ENCODE assay signal across 11 mouse cellular contexts in the genomic region with DNA sequence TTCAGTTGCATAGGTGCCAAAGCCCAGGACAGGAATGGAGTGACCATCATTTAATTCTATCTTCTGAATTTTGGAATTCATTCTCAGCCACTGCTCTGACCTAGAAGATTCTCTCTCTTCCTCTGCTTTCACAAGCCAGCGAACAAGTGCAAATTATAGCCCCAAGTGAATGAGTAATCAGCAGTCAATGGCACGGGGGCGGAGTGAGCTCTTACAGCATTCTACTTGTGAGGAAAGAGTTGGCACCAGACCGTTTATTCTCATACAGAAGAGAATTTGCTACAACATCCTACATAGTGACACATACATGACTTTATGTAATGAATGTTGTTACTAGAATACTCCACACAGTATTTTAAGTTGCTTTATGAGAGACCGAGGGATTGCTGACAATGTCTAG. TPM values are rescaled to one million over a fixed set of nuclear protein-coding genes. Genes with fewer than 3 reads are reported as not detected.
DNase-seq lines count a peak whose midpoint lies in the region; TF ChIP-seq lines count a peak whose summit lies in the region.
"Had no signal": no experiment of that assay in that cellular context is flagged by ENCODE, and none has a peak within 500 bp of the region (broad histone marks: within the 10 kb centered on the region; RNA-seq: fewer than 3 reads in every experiment).

A gene (minus strand): TSS at position 137 of the 400 bp plus-strand sequence.

- TF ChIP-seq CTCF in liver, adult 2 months (IDR thresholded peaks at IDR 0.05; ENCODE audit: low read depth, low read length): no peak

- no peak within 1 kb of the TSS for H3K9ac ChIP-seq in liver, adult 2 months (ENCODE audit: low read depth, low read length)
- H3K9ac ChIP-seq: intestine, embryonic 15.5 days; liver, embryonic 15.5 days had no signal

- H3K27me3 ChIP-seq in liver, adult 2 months (ENCODE audit: control insufficient read depth, insufficient read depth, low read length): no peaks in the 10 kb centered on the region
- H3K27me3 ChIP-seq: intestine, embryonic 15.5 days; liver, embryonic 15.5 days had no signal

- no peak for TF ChIP-seq POLR2A in liver, adult 2 months (IDR thresholded peaks at IDR 0.05; ENCODE audit: extremely low read depth, insufficient read depth, low read length)

- no peak within 1 kb of the TSS for H3K4me3 ChIP-seq in liver, adult 2 months (ENCODE audit: insufficient read depth, low read depth, low read length)
- H3K4me3 ChIP-seq: intestine, embryonic 15.5 days; liver, embryonic 15.5 days had no signal

- H3K79me2 ChIP-seq in liver, adult 2 months (ENCODE audit: control insufficient read depth, insufficient read depth, low read length): no peaks in the 10 kb centered on the region

- no peaks in the 10 kb centered on the region for H3K36me3 ChIP-seq in liver, adult 2 months (ENCODE audit: control insufficient read depth, insufficient read depth, low read length)
- H3K36me3 ChIP-seq: intestine, embryonic 15.5 days; liver, embryonic 15.5 days had no signal

- WGBS in liver, adult 2 months: 34% methylated on average over 5 of the region's 5 CpGs

- H3K4me1 ChIP-seq in liver, adult 2 months (ENCODE audit: control insufficient read depth, insufficient read depth, low read length): no peaks in the 10 kb centered on the region
- H3K4me1 ChIP-seq: intestine, embryonic 15.5 days; liver, embryonic 15.5 days had no signal

- DNase-seq in liver, adult 2 months (ENCODE audit: extremely low read depth, low read depth, low spot score): peak; percentile 26
- DNase-seq in liver: no peak
- peak; percentile 5 for DNase-seq in adrenal gland, postnatal 25 days
- DNase-seq in kidney, postnatal 14 days: peak; percentile 4
- DNase-seq in right cerebral cortex, postnatal 14 days: peak; percentile 31
- no peak for DNase-seq in spleen, postnatal 4 days (ENCODE audit: low spot score in 2 of 2)
- no peak for DNase-seq in urinary bladder, adult 18-20 months (ENCODE audit: low spot score in 2 of 2)
- DNase-seq in lung, postnatal 25 days (ENCODE audit: low spot score): no peak
- DNase-seq: thymus, adult 18-20 months had no signal

- H3K27ac ChIP-seq in liver, adult 2 months (replicated peaks; ENCODE audit: insufficient read depth, low read depth, low read length): no peak within 1 kb of the TSS
- H3K27ac ChIP-seq: intestine, embryonic 15.5 days; liver, embryonic 15.5 days had no signal

RNA-seq across cellular contexts. Expression of the gene that starts here (rescaled TPM):
- total RNA-seq in liver, adult 2 months (2014; rRNA removed): 0.55 and 3.0 TPM in 2 replicates
- not detected in 2 replicates for polyA plus RNA-seq in liver, adult 2 months (2012; rRNA removed)
- 7,030 and 8,142 TPM in 2 replicates for total RNA-seq in adrenal gland, postnatal 25 days (2021)

Comparison
In these comparisons a context has a peak if more than half of its experiments do, and no peak if none do; other contexts are left out.
1. RNA of the gene that starts here (total RNA-seq): 7,030 to 8,142 TPM in adrenal gland, postnatal 25 days; 0.55 to 3.0 TPM in liver, adult 2 months; every median in the first group is over 1,000 times any median in the second.
2. DNase-seq: peak in liver, adult 2 months (single experiment), adrenal gland, postnatal 25 days (single experiment), kidney, postnatal 14 days (single experiment) and right cerebral cortex, postnatal 14 days (single experiment); none in liver (single experiment), spleen, postnatal 4 days (0 of 2), urinary bladder, adult 18-20 months (0 of 2) and lung, postnatal 25 days (single experiment).